Mouse (Mus musculus) adrenal gland, postnatal 36 days (tissue): ENCODE results near the gene Fam193b. TPM values are rescaled to one million over a fixed set of nuclear protein-coding genes. Genes with fewer than 3 reads are reported as not detected.
A peak's percentile ranks its signal among the peaks of the same experiment; 100 is the strongest.
"Not testable (repeated sequence)": the region's sequence is repeated elsewhere in the genome, so short reads cannot be mapped to it uniquely, and the experiment has no call there.

Experiments
- DNase-seq, 2 experiments: peaks; one replicate each; pipeline ENCODE4 v3.0.0; 2021; ENCODE audit warnings: mixed read lengths in 1 of 2
- total RNA-seq, 2 experiments: library from RNA; stranded (reverse); gene quantifications; 2 replicates each; pipeline ENCODE4 v1.2.3; 2021

The Fam193b gene
- total RNA-seq, 2 experiments from 2014 or later, result 32.3 to 40.4 TPM

- no peak for DNase-seq
Measured at GRCm38 (mm10) chr13:55571977-55572376, 1.1 kb upstream of the Fam193b start.

GRCm38 (mm10) chr13:55570286-55570973 lies 490 bp downstream of the Fam193b start:
- peak; percentile 46 to 66 for DNase-seq

GRCm38 (mm10) chr13:55569726-55570285 lies 1.1 kb downstream of the Fam193b start:
- DNase-seq, result peak; percentile 14 to 41

- not testable (repeated sequence) for DNase-seq
Measured at GRCm38 (mm10) chr13:55568524-55568923, 2.4 kb downstream of the Fam193b start.

GRCm38 (mm10) chr13:55567949-55568348 lies 3.0 kb downstream of the Fam193b start:
- no peak for DNase-seq

GRCm38 (mm10) chr13:55567001-55567400 lies 3.9 kb downstream of the Fam193b start:
- DNase-seq, result no peak

GRCm38 (mm10) chr13:55563266-55563879 lies 7.5 kb downstream of the Fam193b start:
- no peak for DNase-seq

GRCm38 (mm10) chr13:55557499-55557898 lies 13.4 kb downstream of the Fam193b start:
- no peak for DNase-seq

GRCm38 (mm10) chr13:55555921-55556320 lies 15.0 kb downstream of the Fam193b start:
- no peak for DNase-seq

GRCm38 (mm10) chr13:55549061-55549460 lies 21.9 kb downstream of the Fam193b start:
- DNase-seq, result no peak

- peak; percentile 73 to 75 for DNase-seq
Measured at GRCm38 (mm10) chr13:55548426-55548825, 22.5 kb downstream of the Fam193b start.

- DNase-seq, result no peak
Measured at GRCm38 (mm10) chr13:55547916-55548315, 23.0 kb downstream of the Fam193b start.

- DNase-seq, result no peak
Measured at GRCm38 (mm10) chr13:55544792-55545191, 26.1 kb downstream of the Fam193b start.

GRCm38 (mm10) chr13:55543447-55543846 lies 27.5 kb downstream of the Fam193b start:
- DNase-seq, result no peak

GRCm38 (mm10) chr13:55542891-55543290 lies 28.0 kb downstream of the Fam193b start:
- DNase-seq, result no peak

GRCm38 (mm10) chr13:55540933-55541332 lies 30.0 kb downstream of the Fam193b start:
- no peak for DNase-seq

GRCm38 (mm10) chr13:55536194-55537175 lies 34.4 kb downstream of the Fam193b start, which contains the start of gene Ddx41:
Ddx41 (minus strand) TSS chr13:55536658.
- peak; percentile 95 to 97 for DNase-seq

- no peak for DNase-seq
Measured at GRCm38 (mm10) chr13:55535796-55536193, 35.1 kb downstream of the Fam193b start.

GRCm38 (mm10) chr13:55535191-55535590 lies 35.7 kb downstream of the Fam193b start:
- DNase-seq, result no peak

- DNase-seq, result no peak
Measured at GRCm38 (mm10) chr13:55529198-55529915, 41.6 kb downstream of the Fam193b start, which contains the start of gene Dok3. Dok3 (minus strand) TSS chr13:55529296.
